Mouse (Mus musculus) R1 (cell line): ENCODE data around the gene Ptprh.
A peak's percentile ranks its signal among the peaks of the same experiment; 100 is the strongest.

ENCODE experiments used
- DNase-seq: peaks from one replicate; pipeline ENCODE4 v3.0.0-alpha.2; 2018; ENCODE audit warnings: low read depth, low spot score

Ptprh gene

GRCm38 (mm10) chr7:4524212-4524922, 79.5 kb downstream of the Ptprh start, which contains the start of gene Tnni3:
Gene Tnni3, minus strand, starts transcription at chr7:4524229.
- DNase-seq, result peak; percentile 89

GRCm38 (mm10) chr7:4523205-4524130, 80.4 kb downstream of the Ptprh start:
- DNase-seq, result peak; percentile 31

- DNase-seq, result no peak
Observed at GRCm38 (mm10) chr7:4522292-4522691, 81.5 kb downstream of the Ptprh start.

GRCm38 (mm10) chr7:4521231-4522003, 82.4 kb downstream of the Ptprh start:
- DNase-seq, result peak; percentile 60

GRCm38 (mm10) chr7:4518487-4518886, 85.4 kb downstream of the Ptprh start:
- no peak for DNase-seq

- DNase-seq, result peak; percentile 92
Observed at GRCm38 (mm10) chr7:4516332-4517050, 87.3 kb downstream of the Ptprh start, which contains the start of gene Tnnt1. Gene Tnnt1, minus strand, starts transcription at chr7:4516382.

GRCm38 (mm10) chr7:4515853-4516252, 88.0 kb downstream of the Ptprh start:
- peak; percentile 33 for DNase-seq

GRCm38 (mm10) chr7:4513829-4514712, 89.8 kb downstream of the Ptprh start:
- no peak for DNase-seq

- DNase-seq, result peak; percentile 80
Observed at GRCm38 (mm10) chr7:4513236-4513635, 90.6 kb downstream of the Ptprh start.

GRCm38 (mm10) chr7:4511489-4512224, 92.2 kb downstream of the Ptprh start:
- no peak for DNase-seq

GRCm38 (mm10) chr7:4509863-4510608, 93.8 kb downstream of the Ptprh start:
- DNase-seq, result peak; percentile 90

GRCm38 (mm10) chr7:4508739-4509116, 95.1 kb downstream of the Ptprh start:
- no peak for DNase-seq

GRCm38 (mm10) chr7:4508062-4508738, 95.6 kb downstream of the Ptprh start:
- DNase-seq, result peak; percentile 86

- DNase-seq, result peak; percentile 61
Observed at GRCm38 (mm10) chr7:4507220-4507619, 96.6 kb downstream of the Ptprh start.

GRCm38 (mm10) chr7:4504646-4505435, 99.0 kb downstream of the Ptprh start:
- DNase-seq, result no peak

- DNase-seq, result no peak
Observed at GRCm38 (mm10) chr7:4503858-4504257, 100.0 kb downstream of the Ptprh start.

- DNase-seq, result no peak
Observed at GRCm38 (mm10) chr7:4503100-4503499, 100.7 kb downstream of the Ptprh start.
